Mouse (Mus musculus): Measurements from ENCODE around the gene Olfr1410. TPM values are rescaled to one million over a fixed set of nuclear protein-coding genes. Genes with fewer than 3 reads are reported as not detected.

Gene Olfr1410
- polyA plus RNA-seq, 1 experiment = not detected

- Histone ChIP-seq H3K36me3 (replicated peaks; ENCODE audit: low read length) (no peaks in the 10 kb centered on the region), H3K4me3 (replicated peaks) (no peak within 1 kb of the TSS), H3K4me1 (peaks cover 22% of the 10 kb centered on the region), H3K9me3 (no peaks in the 10 kb centered on the region), H3K27me3 (replicated peaks) (peaks cover 50% of the 10 kb centered on the region)
- no peak for TF ChIP-seq FLI1 (IDR thresholded peaks at IDR 0.05; ENCODE audit: low read length)
- TF ChIP-seq GATA1 (IDR thresholded peaks at IDR 0.05; ENCODE audit: borderline replicate concordance, low read length) = no peak
Measured at GRCm38 (mm10) chr1:92617488-92617887, 11.9 kb downstream of the Olfr1410 start, which contains the start of gene Olfr12. Gene Olfr12 (plus strand): TSS chr1:92617788.

GRCm38 (mm10) chr1:92618360-92618759 lies 12.8 kb downstream of the Olfr1410 start:
- no peaks in the 10 kb centered on the region for H3K9me3 ChIP-seq
- peaks cover 51% of the 10 kb centered on the region for H3K27me3 ChIP-seq (replicated peaks)
- no peak overlapping the region for H3K4me3 ChIP-seq (replicated peaks)
- peaks cover 22% of the 10 kb centered on the region for H3K4me1 ChIP-seq
- no peaks in the 10 kb centered on the region for H3K36me3 ChIP-seq (replicated peaks; ENCODE audit: low read length)
- TF ChIP-seq FLI1 (IDR thresholded peaks at IDR 0.05; ENCODE audit: low read length) = no peak

GRCm38 (mm10) chr1:92628227-92628626 lies 22.6 kb downstream of the Olfr1410 start:
- H3K4me1 ChIP-seq = peaks cover 17% of the 10 kb centered on the region
- peaks cover 20% of the 10 kb centered on the region for H3K27me3 ChIP-seq (replicated peaks)
- no peak overlapping the region for H3K4me3 ChIP-seq (replicated peaks)
- TF ChIP-seq FLI1 (IDR thresholded peaks at IDR 0.05; ENCODE audit: low read length) (no peak), GATA1 (IDR thresholded peaks at IDR 0.05; ENCODE audit: borderline replicate concordance, low read length) (no peak)
- H3K36me3 ChIP-seq (replicated peaks; ENCODE audit: low read length) = no peaks in the 10 kb centered on the region
- no peaks in the 10 kb centered on the region for H3K9me3 ChIP-seq

DNA sequence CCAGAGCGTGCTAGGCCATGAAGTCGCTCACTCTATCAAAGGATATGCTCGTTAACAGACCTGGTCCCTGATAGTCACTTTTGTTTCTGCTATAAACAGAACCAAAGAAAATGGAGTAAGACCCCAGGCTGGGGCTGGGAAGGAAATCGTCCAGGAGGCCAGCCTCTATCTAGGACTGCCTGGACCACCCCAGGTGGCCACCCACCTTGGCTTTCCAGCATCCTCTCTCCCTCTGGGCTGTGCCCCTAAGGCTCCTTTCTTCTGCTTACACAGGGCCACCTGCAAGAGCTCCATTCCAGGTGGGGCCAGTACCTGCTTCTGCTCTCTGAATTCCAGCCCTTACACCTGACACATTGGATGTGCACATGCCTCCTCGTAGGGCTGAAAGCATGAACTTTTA lies 26.6 kb downstream of the Olfr1410 start:
- Histone ChIP-seq H3K4me1 (peaks cover 36% of the 10 kb centered on the region), H3K4me3 (replicated peaks) (no peak overlapping the region), H3K27me3 (replicated peaks) (peaks cover 21% of the 10 kb centered on the region), H3K9me3 (no peaks in the 10 kb centered on the region), H3K36me3 (replicated peaks; ENCODE audit: low read length) (peaks cover 24% of the 10 kb centered on the region)
- TF ChIP-seq GATA1 (IDR thresholded peaks at IDR 0.05; ENCODE audit: borderline replicate concordance, low read length) = no peak
- no peak for TF ChIP-seq FLI1 (IDR thresholded peaks at IDR 0.05; ENCODE audit: low read length)

- peaks cover 32% of the 10 kb centered on the region for H3K36me3 ChIP-seq (replicated peaks; ENCODE audit: low read length)
- H3K4me3 ChIP-seq (replicated peaks) = no peak overlapping the region
- peaks cover 21% of the 10 kb centered on the region for H3K27me3 ChIP-seq (replicated peaks)
- H3K9me3 ChIP-seq = no peaks in the 10 kb centered on the region
- peaks cover 35% of the 10 kb centered on the region for H3K4me1 ChIP-seq
- TF ChIP-seq GATA1 (IDR thresholded peaks at IDR 0.05; ENCODE audit: borderline replicate concordance, low read length) = no peak
- no peak for TF ChIP-seq FLI1 (IDR thresholded peaks at IDR 0.05; ENCODE audit: low read length)
Measured at GRCm38 (mm10) chr1:92632948-92633347, 27.4 kb downstream of the Olfr1410 start.

- TF ChIP-seq GATA1 (IDR thresholded peaks at IDR 0.05; ENCODE audit: borderline replicate concordance, low read length) (no peak), FLI1 (IDR thresholded peaks at IDR 0.05; ENCODE audit: low read length) (no peak)
- no peaks in the 10 kb centered on the region for H3K9me3 ChIP-seq
- H3K36me3 ChIP-seq (replicated peaks; ENCODE audit: low read length) = peaks cover 40% of the 10 kb centered on the region
- H3K4me1 ChIP-seq = peaks cover 35% of the 10 kb centered on the region
- H3K4me3 ChIP-seq (replicated peaks) = no peak overlapping the region
- peaks cover 21% of the 10 kb centered on the region for H3K27me3 ChIP-seq (replicated peaks)
Measured at GRCm38 (mm10) chr1:92633726-92634125, 28.1 kb downstream of the Olfr1410 start.

DNA sequence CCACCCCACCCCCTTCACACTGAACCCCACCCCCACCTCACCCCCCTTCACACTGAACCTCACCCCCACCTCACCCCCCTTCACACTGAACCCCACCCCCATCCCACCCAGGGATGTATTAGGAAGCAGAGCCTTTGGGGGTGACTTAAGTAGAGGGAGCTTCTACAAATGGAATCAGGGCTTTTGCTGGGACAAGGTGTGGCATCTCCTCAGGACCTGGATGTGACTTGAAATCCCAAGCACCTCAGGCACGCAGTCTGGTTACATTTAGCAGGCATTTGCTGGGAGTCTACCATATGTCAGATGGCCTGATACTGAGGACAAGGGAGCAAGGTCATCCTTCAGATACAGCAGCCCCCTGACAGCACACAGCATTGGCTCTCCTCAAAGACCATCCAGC lies 29.0 kb downstream of the Olfr1410 start:
- TF ChIP-seq GATA1 (IDR thresholded peaks at IDR 0.05; ENCODE audit: borderline replicate concordance, low read length) = no peak
- no peak for TF ChIP-seq FLI1 (IDR thresholded peaks at IDR 0.05; ENCODE audit: low read length)

GRCm38 (mm10) chr1:92634976-92635599 lies 29.5 kb downstream of the Olfr1410 start:
- Histone ChIP-seq H3K27me3 (replicated peaks) (peaks cover 18% of the 10 kb centered on the region), H3K36me3 (replicated peaks; ENCODE audit: low read length) (peaks cover 53% of the 10 kb centered on the region), H3K9me3 (no peaks in the 10 kb centered on the region), H3K4me1 (peaks cover 43% of the 10 kb centered on the region), H3K4me3 (replicated peaks) (no peak overlapping the region)
- TF ChIP-seq FLI1 (IDR thresholded peaks at IDR 0.05; ENCODE audit: low read length) = no peak
- TF ChIP-seq GATA1 (IDR thresholded peaks at IDR 0.05; ENCODE audit: borderline replicate concordance, low read length) = no peak

More for the DNA sequence above, 29.0 kb downstream of the Olfr1410 start:
- Histone ChIP-seq H3K4me1 (peaks cover 38% of the 10 kb centered on the region), H3K9me3 (no peaks in the 10 kb centered on the region), H3K36me3 (replicated peaks; ENCODE audit: low read length) (peaks cover 48% of the 10 kb centered on the region), H3K27me3 (replicated peaks) (peaks cover 20% of the 10 kb centered on the region), H3K4me3 (replicated peaks) (no peak overlapping the region)

DNA sequence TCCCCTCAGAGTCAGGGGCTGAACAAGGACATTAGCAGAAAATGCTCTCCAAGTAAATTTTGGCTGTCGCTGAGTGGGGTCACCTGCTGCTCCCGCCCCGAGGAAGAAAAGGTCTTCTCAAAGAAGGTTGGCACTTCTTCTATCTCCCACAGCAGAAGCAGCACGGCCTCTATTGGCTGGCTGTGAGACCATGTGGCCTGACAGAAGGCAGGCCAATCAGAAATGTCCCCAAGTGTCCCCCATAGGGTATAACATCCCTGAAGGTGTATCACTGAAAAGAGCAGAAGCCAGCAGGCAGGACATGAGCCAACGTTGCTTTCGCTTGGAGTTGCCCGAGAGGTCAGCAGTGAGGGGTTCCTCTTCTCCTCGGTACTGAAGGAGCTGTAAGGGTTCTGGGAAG lies 30.4 kb downstream of the Olfr1410 start:
- H3K36me3 ChIP-seq (replicated peaks; ENCODE audit: low read length) = peaks cover 57% of the 10 kb centered on the region
- peaks cover 52% of the 10 kb centered on the region for H3K4me1 ChIP-seq
- TF ChIP-seq FLI1 (IDR thresholded peaks at IDR 0.05; ENCODE audit: low read length) = no peak
- TF ChIP-seq GATA1 (IDR thresholded peaks at IDR 0.05; ENCODE audit: borderline replicate concordance, low read length) = no peak
- H3K9me3 ChIP-seq = no peaks in the 10 kb centered on the region
- H3K27me3 ChIP-seq (replicated peaks) = peaks cover 12% of the 10 kb centered on the region
- H3K4me3 ChIP-seq (replicated peaks) = no peak overlapping the region

DNA sequence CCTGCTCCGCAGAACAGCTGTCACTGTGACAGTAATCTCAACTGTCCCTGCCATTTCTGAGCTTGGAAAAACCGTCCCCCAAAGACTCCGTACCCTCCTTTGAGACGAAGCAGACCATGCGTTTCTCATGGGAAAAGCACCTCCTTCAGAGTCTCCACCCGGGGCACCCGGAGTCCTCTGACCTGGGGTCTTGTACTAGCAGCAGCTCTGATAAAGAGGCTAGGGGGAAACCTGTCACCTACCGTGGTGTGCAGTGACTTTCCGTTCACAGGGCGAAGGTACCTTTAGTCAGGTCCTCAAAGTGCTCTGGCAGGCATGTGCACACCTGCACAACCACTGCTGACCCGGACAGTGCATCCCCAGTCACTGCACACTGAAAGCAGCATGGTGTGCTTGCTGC lies 31.1 kb downstream of the Olfr1410 start:
- Histone ChIP-seq H3K4me1 (peaks cover 56% of the 10 kb centered on the region), H3K4me3 (replicated peaks) (peak overlapping the region; percentile 39), H3K27me3 (replicated peaks) (peaks cover 8% of the 10 kb centered on the region), H3K9me3 (no peaks in the 10 kb centered on the region), H3K36me3 (replicated peaks; ENCODE audit: low read length) (peaks cover 57% of the 10 kb centered on the region)
- no peak for TF ChIP-seq FLI1 (IDR thresholded peaks at IDR 0.05; ENCODE audit: low read length)
- no peak for TF ChIP-seq GATA1 (IDR thresholded peaks at IDR 0.05; ENCODE audit: borderline replicate concordance, low read length)

All from megakaryocyte, embryonic 14.5 days (primary cell).